Mouse (Mus musculus) left cerebral cortex, adult 9 months (tissue): Measurements from ENCODE around the gene Itsn1.

Experiments
- DNase-seq, 2 experiments: peaks; one replicate each; pipeline ENCODE4 v3.0.0; 2022; ENCODE audit warnings: low spot score in 2 of 2

The Itsn1 gene

GRCm38 (mm10) chr16:91729066-91729482 lies at the start of gene Itsn1:
TSS of gene Itsn1 (plus strand) at chr16:91729281.
- peak; percentile 98 to 99 for DNase-seq

- DNase-seq, result no peak
These were observed 48.4 kb upstream of the Itsn1 start for GRCm38 (mm10) chr16:91680656-91681055.

- no peak for DNase-seq
These were observed 43.6 kb upstream of the Itsn1 start for GRCm38 (mm10) chr16:91685526-91685925.

GRCm38 (mm10) chr16:91686369-91686768 lies 42.7 kb upstream of the Itsn1 start:
- no peak for DNase-seq

- DNase-seq, result no peak
These were observed 41.0 kb upstream of the Itsn1 start for GRCm38 (mm10) chr16:91688023-91688618.

GRCm38 (mm10) chr16:91688619-91689334 lies 40.3 kb upstream of the Itsn1 start, which contains the start of gene Donson:
TSS of gene Donson (minus strand) at chr16:91688770.
- DNase-seq, result peak; percentile 68 to 87

GRCm38 (mm10) chr16:91689791-91690190 lies 39.3 kb upstream of the Itsn1 start:
- DNase-seq, result no peak

- peak in 1 of 2 experiments; percentile 80 for DNase-seq
These were observed 34.5 kb upstream of the Itsn1 start for GRCm38 (mm10) chr16:91694455-91695084.

- no peak for DNase-seq
These were observed 33.8 kb upstream of the Itsn1 start for GRCm38 (mm10) chr16:91695108-91695755.

- DNase-seq, result no peak
These were observed 30.1 kb upstream of the Itsn1 start for GRCm38 (mm10) chr16:91698995-91699394.

GRCm38 (mm10) chr16:91701908-91702307 lies 27.2 kb upstream of the Itsn1 start:
- no peak for DNase-seq

- no peak for DNase-seq
These were observed 26.3 kb upstream of the Itsn1 start for GRCm38 (mm10) chr16:91702771-91703188.

- DNase-seq, result peak in 1 of 2 experiments; percentile 39
These were observed 24.3 kb upstream of the Itsn1 start for GRCm38 (mm10) chr16:91704603-91705340.

- no peak for DNase-seq
These were observed 18.8 kb upstream of the Itsn1 start for GRCm38 (mm10) chr16:91710241-91710640.

GRCm38 (mm10) chr16:91716927-91717349 lies 12.1 kb upstream of the Itsn1 start:
- DNase-seq, result no peak

- no peak for DNase-seq
These were observed 11.7 kb upstream of the Itsn1 start for GRCm38 (mm10) chr16:91717399-91717798.

- peak in 1 of 2 experiments; percentile 55 for DNase-seq
These were observed 4.8 kb upstream of the Itsn1 start for GRCm38 (mm10) chr16:91724247-91724646.

GRCm38 (mm10) chr16:91727433-91727832 lies 1.6 kb upstream of the Itsn1 start:
- no peak for DNase-seq

- DNase-seq, result peak; percentile 99
These were observed 687 bp upstream of the Itsn1 start, which contains the start of gene Cryzl1 for GRCm38 (mm10) chr16:91728123-91729065. TSS of gene Cryzl1 (minus strand) at chr16:91728975.

GRCm38 (mm10) chr16:91729821-91730441 lies 850 bp downstream of the Itsn1 start:
- DNase-seq, result no peak
